16 mouse cellular contexts compared by ENCODE assay signal in the genomic region with DNA sequence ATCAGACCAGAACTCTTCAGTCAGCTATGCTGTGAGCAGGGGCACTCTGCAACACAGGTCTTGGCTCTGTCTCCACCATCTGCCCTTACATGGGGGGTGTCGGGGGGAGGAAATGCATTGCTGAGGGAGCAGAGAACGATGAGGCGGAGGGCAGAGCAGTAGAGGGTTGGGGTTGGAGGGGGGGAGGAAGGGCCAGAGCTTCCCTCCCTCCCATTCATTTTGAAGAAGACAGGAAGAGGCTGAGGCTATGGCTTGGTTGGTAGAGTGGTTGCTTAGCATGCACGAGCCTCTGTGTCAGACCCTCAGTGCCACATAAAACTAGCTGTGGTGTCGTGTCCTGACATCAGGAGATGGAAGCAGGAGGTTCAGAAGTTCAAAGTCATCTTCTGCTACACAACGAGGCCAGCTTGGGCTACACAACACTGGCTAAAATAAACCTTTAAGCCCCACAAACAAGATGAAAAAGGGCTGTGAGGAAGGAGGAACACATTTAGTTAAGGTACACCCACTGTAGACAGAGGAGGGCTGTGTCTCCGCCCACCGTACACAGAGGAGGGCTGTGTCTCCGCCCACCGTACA. TPM values are rescaled to one million over a fixed set of nuclear protein-coding genes. Genes with fewer than 3 reads are reported as not detected.
DNase-seq lines count a peak whose midpoint lies in the region; ATAC-seq and TF ChIP-seq lines count a peak whose summit lies in the region.
"Had no signal": no experiment of that assay in that cellular context is flagged by ENCODE, and none has a peak within 500 bp of the region (broad histone marks: within the 10 kb centered on the region; RNA-seq: fewer than 3 reads in every experiment).

No protein-coding gene starts in this region.

- DNase-seq in liver, postnatal 0 days = no peak
- peak; percentile 57 for DNase-seq in CD4-positive helper T cell, adult 2 months (ENCODE audit: low read depth, low spot score)
- no peak for DNase-seq in right cerebral cortex, postnatal 36 days (ENCODE audit: low spot score in 2 of 2)
- DNase-seq in hindbrain, embryonic 11.5 days (ENCODE audit: low spot score) = no peak
- DNase-seq: cerebellum, adult 11-12 months; cerebellum, postnatal 36 days; gastrocnemius, postnatal 25 days; kidney, adult 11 months; kidney, postnatal 36 days had no signal

- H3K36me3 ChIP-seq in liver, embryonic 12.5 days = no peaks in the 10 kb centered on the region
- no peaks in the 10 kb centered on the region for H3K36me3 ChIP-seq in liver, postnatal 0 days (replicated peaks; ENCODE audit: insufficient read depth, low read length)
- H3K36me3 ChIP-seq in hindbrain, embryonic 11.5 days (ENCODE audit: control insufficient read depth, insufficient read depth, low read length) = no peaks in the 10 kb centered on the region
- H3K36me3 ChIP-seq: midbrain, embryonic 15.5 days had no signal

- 0 out of 2 replicates have a peak overlapping the region, but pooled peaks have one; percentile 11 for H3K4me2 ChIP-seq in liver, embryonic 12.5 days
- H3K4me2 ChIP-seq in liver, postnatal 0 days (ENCODE audit: low read depth, low read length) = no peak overlapping the region
- no peak overlapping the region for H3K4me2 ChIP-seq in hindbrain, embryonic 11.5 days (replicated peaks; ENCODE audit: low read depth, low read length)
- H3K4me2 ChIP-seq: hindbrain, embryonic 14.5 days; midbrain, embryonic 15.5 days had no signal

- H3K27me3 ChIP-seq in liver, embryonic 12.5 days (replicated peaks) = no peaks in the 10 kb centered on the region
- no peaks in the 10 kb centered on the region for H3K27me3 ChIP-seq in liver, postnatal 0 days (ENCODE audit: insufficient read depth, low read length)
- H3K27me3 ChIP-seq in hindbrain, embryonic 11.5 days (ENCODE audit: control insufficient read depth, insufficient read depth, low read length) = no peaks in the 10 kb centered on the region
- H3K27me3 ChIP-seq: CH12.LX; midbrain, embryonic 15.5 days had no signal

- H3K4me1 ChIP-seq in liver, embryonic 12.5 days = peaks cover 49% of the 10 kb centered on the region
- H3K4me1 ChIP-seq in liver, postnatal 0 days (ENCODE audit: insufficient read depth) = peaks cover 33% of the 10 kb centered on the region
- H3K4me1 ChIP-seq in hindbrain, embryonic 11.5 days (replicated peaks; ENCODE audit: control insufficient read depth, insufficient read depth, low read length) = no peaks in the 10 kb centered on the region
- H3K4me1 ChIP-seq: midbrain, embryonic 15.5 days had no signal

- TF ChIP-seq EP300 in liver, postnatal 0 days (IDR thresholded peaks at IDR 0.05; ENCODE audit: low read depth) = no peak

- H3K4me3 ChIP-seq in liver, embryonic 12.5 days = no peak overlapping the region
- no peak overlapping the region for H3K4me3 ChIP-seq in liver, postnatal 0 days (ENCODE audit: low read depth, low read length)
- no peak overlapping the region for H3K4me3 ChIP-seq in hindbrain, embryonic 11.5 days (ENCODE audit: low read depth, low read length)
- H3K4me3 ChIP-seq: midbrain, embryonic 15.5 days had no signal

- peak overlapping the region; percentile 50; the same call in 1 of the 2 replicates for H3K27ac ChIP-seq in liver, embryonic 12.5 days
- H3K27ac ChIP-seq in liver, postnatal 0 days (ENCODE audit: low read depth) = no peak overlapping the region
- H3K27ac ChIP-seq in hindbrain, embryonic 11.5 days (ENCODE audit: low read depth, low read length) = no peak overlapping the region
- H3K27ac ChIP-seq: hindbrain, embryonic 14.5 days; midbrain, embryonic 15.5 days had no signal

- no peak for TF ChIP-seq CTCF in liver, postnatal 0 days (IDR thresholded peaks at IDR 0.05; ENCODE audit: low read depth)

- peak; percentile 5; the same call in 1 of the 2 replicates for ATAC-seq in liver, embryonic 12.5 days
- no peak for ATAC-seq in liver, postnatal 0 days
- peak; percentile 49 for ATAC-seq in CD4-positive, CD25-positive, alpha-beta regulatory T cell, adult 4 months
- peak; percentile 7 for ATAC-seq in megakaryocyte progenitor cell, adult 5-6 weeks (replicated peaks; ENCODE audit: poor library complexity)
- ATAC-seq in hindbrain, embryonic 11.5 days (ENCODE audit: low FRiP score) = no peak
- ATAC-seq: forebrain, embryonic 16.5 days; midbrain, embryonic 15.5 days had no signal

- no peaks in the 10 kb centered on the region for H3K9me3 ChIP-seq in liver, embryonic 12.5 days (replicated peaks)
- no peaks in the 10 kb centered on the region for H3K9me3 ChIP-seq in liver, postnatal 0 days (ENCODE audit: low read length)
- no peaks in the 10 kb centered on the region for H3K9me3 ChIP-seq in hindbrain, embryonic 11.5 days (ENCODE audit: control insufficient read depth, low read length)
- H3K9me3 ChIP-seq: midbrain, embryonic 15.5 days had no signal

- WGBS in liver, embryonic 12.5 days (ENCODE audit: insufficient replicate concordance) = 34% methylated on average over 10 of the region's 10 CpGs
- 36% methylated on average over 10 of the region's 10 CpGs for WGBS in liver, postnatal 0 days (ENCODE audit: insufficient replicate concordance)
- WGBS in hindbrain, embryonic 11.5 days = 84% methylated on average over 10 of the region's 10 CpGs

- peak overlapping the region; percentile 14; the same call in 1 of the 2 replicates for H3K9ac ChIP-seq in liver, embryonic 12.5 days
- no peak overlapping the region for H3K9ac ChIP-seq in liver, postnatal 0 days (replicated peaks)
- H3K9ac ChIP-seq in hindbrain, embryonic 11.5 days (ENCODE audit: low read depth, low read length) = no peak overlapping the region
- H3K9ac ChIP-seq: hindbrain, embryonic 14.5 days; midbrain, embryonic 15.5 days had no signal

RNA-seq across cellular contexts. Expression of a gene that starts 36.1 kb away (rescaled TPM):
- polyA plus RNA-seq in liver, embryonic 12.5 days (2016; fragmentation: Nextera tagmentation; extraction: Ambion mirVana) = 305 and 313 TPM in 2 replicates
- 124 and 126 TPM in 2 replicates for polyA plus RNA-seq in liver, postnatal 0 days (2015; fragmentation: Nextera tagmentation; extraction: Ambion mirVana)
- 100 to 1,000 TPM; 154 to 194 TPM for polyA plus RNA-seq in CD4-positive, CD25-positive, alpha-beta regulatory T cell, adult 4 months (2017; shearing (Covaris generic))
- total RNA-seq in megakaryocyte progenitor cell, adult 5-6 weeks (2015) = 130 and 153 TPM in 2 replicates
- total RNA-seq in megakaryocyte progenitor cell, adult 5-6 weeks (2017) = 50.3 and 55.9 TPM in 2 replicates
- polyA plus RNA-seq in hindbrain, embryonic 11.5 days (2014; fragmentation: Nextera tagmentation; extraction: Ambion mirVana) = 57.0 and 63.3 TPM in 2 replicates

RNA-seq across cellular contexts. Expression of a gene that starts 56.5 kb away (rescaled TPM):
- polyA plus RNA-seq in liver, embryonic 12.5 days (2016; fragmentation: Nextera tagmentation; extraction: Ambion mirVana) = 117 and 119 TPM in 2 replicates
- polyA plus RNA-seq in liver, postnatal 0 days (2015; fragmentation: Nextera tagmentation; extraction: Ambion mirVana) = 40.0 and 41.5 TPM in 2 replicates
- polyA plus RNA-seq in CD4-positive, CD25-positive, alpha-beta regulatory T cell, adult 4 months (2017; shearing (Covaris generic)) = 10 to 100 TPM; 44.2 to 44.5 TPM
- total RNA-seq in megakaryocyte progenitor cell, adult 5-6 weeks (2015) = 121 and 128 TPM in 2 replicates
- total RNA-seq in megakaryocyte progenitor cell, adult 5-6 weeks (2017) = 72.9 and 76.3 TPM in 2 replicates
- 134 TPM in 2 replicates for polyA plus RNA-seq in hindbrain, embryonic 11.5 days (2014; fragmentation: Nextera tagmentation; extraction: Ambion mirVana)

Comparison
In these comparisons a context has a peak if more than half of its experiments do, and no peak if none do; other contexts are left out.
1. ATAC-seq: peak in liver, embryonic 12.5 days (single experiment), CD4-positive, CD25-positive, alpha-beta regulatory T cell, adult 4 months (single experiment) and megakaryocyte progenitor cell, adult 5-6 weeks (single experiment); none in liver, postnatal 0 days (single experiment) and hindbrain, embryonic 11.5 days (single experiment).